Mouse (Mus musculus): ENCODE data around the gene Dtx1. TPM values are rescaled to one million over a fixed set of nuclear protein-coding genes. Genes with fewer than 3 reads are reported as not detected.

The Dtx1 gene
- polyA plus RNA-seq, 1 experiment from 2014 or later: 0.30 TPM

DNA sequence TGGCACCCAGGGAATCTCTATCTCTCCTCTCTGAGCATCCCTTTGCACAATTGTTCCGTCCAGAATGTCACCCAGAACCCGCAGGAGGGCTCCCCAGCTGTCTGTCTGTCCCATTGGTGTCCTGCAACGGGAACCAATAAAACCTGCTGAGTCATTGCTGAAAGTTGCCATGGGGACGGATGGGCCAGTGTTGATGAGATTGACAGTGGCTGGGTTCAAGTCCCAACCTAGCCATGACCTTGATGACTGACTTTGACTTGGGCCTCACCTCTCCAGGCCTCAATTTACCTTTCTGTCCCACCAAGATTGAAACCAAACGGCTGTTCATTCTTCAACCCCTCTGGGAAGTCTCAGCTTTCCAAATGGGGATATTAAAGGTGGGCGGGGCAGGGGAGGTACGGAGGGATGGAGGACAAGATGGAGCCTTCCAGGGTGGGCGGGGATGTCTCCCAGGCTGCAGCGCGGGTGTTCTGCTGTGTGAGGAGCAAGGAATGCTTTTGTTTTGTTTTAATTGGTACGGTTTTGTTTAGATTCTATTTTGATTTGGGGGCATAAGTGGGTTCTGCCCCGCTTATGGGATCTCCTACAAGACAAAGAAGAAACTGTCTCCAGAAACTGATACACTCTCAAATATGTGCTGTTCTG is 14.2 kb upstream of the Dtx1 start:
- ATAC-seq: no peak
- in situ Hi-C loops (cut with MboI; ENCODE audit: low pct_unique_long_range_greater_than_20kb): no loop called here
- no peak for DNase-seq (ENCODE audit: low read depth, low spot score)
- no peaks in the 10 kb centered on the region for H3K27me3 ChIP-seq
- CTCF ChIA-PET: no interaction called here
- TF ChIP-seq CTCF (IDR thresholded peaks at IDR 0.05): no peak
- POLR2A ChIA-PET: no interaction called here

DNA sequence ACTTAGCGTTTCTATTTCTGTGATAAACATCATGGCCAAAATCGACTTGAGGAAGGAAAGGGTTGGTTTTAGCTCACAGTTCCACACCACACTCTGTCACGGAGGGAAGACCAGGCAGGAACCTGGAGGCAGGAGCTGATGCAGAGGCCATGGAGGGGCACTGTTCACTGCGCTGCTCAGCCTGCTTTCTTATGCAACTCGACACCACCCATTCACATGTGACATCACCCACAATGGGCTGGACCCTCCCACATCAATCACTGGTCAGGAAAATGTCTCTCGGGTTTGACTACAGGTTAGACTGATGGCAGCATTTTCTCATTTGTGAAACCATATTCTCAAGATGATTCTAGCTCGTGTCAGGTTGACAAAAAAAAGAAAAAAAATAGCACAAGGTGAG is 9.3 kb upstream of the Dtx1 start:
- TF ChIP-seq CTCF (IDR thresholded peaks at IDR 0.05): no peak
- CTCF ChIA-PET: no interaction called here
- ATAC-seq (no peak), DNase-seq (ENCODE audit: low read depth, low spot score) (no peak)
- in situ Hi-C loops (cut with MboI; ENCODE audit: low pct_unique_long_range_greater_than_20kb): no loop called here
- POLR2A ChIA-PET: no interaction called here
- H3K27me3 ChIP-seq: no peaks in the 10 kb centered on the region

DNA sequence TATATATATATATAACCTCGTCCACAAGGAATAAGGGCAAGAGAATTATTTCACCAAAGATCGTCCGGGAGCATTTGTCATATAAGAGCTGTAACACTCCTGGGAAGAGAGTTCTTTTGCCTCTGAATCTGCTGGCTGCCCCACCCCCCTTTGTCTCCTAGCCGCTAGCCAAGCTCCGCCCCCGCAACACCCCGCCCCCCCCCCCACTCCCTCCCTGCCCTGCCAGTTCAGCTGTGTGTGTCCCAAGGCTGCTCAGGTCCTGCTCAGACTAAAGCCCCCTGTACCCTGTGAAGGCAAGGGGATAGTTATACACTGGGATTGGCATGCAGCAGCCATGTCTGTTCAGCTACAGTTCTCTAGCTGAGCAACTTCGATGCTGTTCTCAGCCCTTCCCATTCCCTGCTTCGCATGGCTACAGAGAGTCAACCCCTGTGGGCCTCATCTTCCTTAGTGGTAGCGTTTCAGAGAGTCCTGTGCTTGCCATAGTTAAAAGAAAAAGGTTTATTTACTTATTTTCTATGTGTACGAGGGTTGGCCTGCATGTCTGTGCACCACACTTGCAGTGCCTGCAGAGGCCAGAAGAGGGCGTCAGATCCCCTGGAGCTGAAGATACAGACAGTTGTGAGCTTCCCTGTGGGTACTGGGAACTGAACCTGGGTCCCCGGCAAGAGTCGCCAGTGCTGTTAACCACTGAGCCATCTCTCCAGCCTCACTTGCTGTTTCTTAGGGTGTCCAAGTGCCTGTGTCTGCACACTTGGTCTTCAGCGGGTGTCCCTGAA is 7.1 kb upstream of the Dtx1 start:
- ChIA-PET POLR2A (no interaction called here), CTCF (no interaction called here)
- DNase-seq (ENCODE audit: low read depth, low spot score): no peak
- ATAC-seq: no peak
- no peak for TF ChIP-seq CTCF (IDR thresholded peaks at IDR 0.05)
- in situ Hi-C loops (cut with MboI; ENCODE audit: low pct_unique_long_range_greater_than_20kb): no loop called here
- no peaks in the 10 kb centered on the region for H3K27me3 ChIP-seq

DNA sequence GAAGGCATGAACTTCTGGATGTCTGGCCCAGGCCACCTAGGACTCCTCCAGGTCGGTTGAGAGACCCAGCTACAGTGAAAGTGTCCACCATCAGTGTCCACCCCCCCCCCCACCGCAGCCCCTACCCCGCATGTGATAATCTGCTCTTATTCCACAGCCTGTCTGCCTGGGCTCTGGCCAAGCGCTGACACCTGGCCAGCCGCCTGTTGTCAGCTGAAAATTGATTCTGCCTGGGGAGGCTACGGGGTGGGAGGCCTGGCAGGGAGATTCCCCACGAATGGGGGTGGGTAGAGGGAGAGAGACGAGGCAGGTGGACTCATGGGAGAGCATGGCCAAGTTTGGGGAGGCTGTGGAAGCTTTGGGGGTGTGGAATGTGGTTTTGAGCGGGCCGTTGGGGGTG is 5.4 kb upstream of the Dtx1 start:
- POLR2A ChIA-PET: no interaction called here
- DNase-seq (ENCODE audit: low read depth, low spot score) (no peak), ATAC-seq (no peak)
- H3K27me3 ChIP-seq: no peaks in the 10 kb centered on the region
- CTCF ChIA-PET: interaction anchor here (1.0 kb wide), 1 partner anchor 21 kb away, joined by 3 read pairs; no protein-coding TSS in a partner anchor
- in situ Hi-C loops (cut with MboI; ENCODE audit: low pct_unique_long_range_greater_than_20kb): no loop called here
- TF ChIP-seq CTCF (IDR thresholded peaks at IDR 0.05): no peak

DNA sequence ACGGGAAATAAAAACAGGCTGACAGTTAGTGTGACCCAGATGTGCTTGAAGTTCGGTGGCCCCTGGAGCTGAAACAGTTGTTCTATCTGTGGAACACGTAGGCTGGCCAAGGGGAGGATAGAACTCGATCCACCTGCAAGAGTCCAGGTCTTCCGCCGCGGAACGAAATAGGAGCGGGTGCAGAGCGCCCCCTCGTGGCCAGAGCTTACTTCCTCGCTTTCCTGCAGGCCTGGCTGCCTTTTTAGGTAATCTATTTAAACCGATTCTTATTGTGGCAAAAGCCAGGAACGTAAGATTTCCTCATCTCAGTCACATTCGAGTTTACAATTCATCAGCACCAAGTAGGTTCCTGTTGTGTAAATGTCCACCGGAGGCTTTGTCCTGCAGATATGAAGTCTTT is 2.6 kb upstream of the Dtx1 start:
- DNase-seq (ENCODE audit: low read depth, low spot score): no peak
- CTCF ChIA-PET: interaction anchor here (0.9 to 1.5 kb wide), 6 partner anchors 9 to 96 kb away, joined by 3 to 6 read pairs (median 4); no protein-coding TSS in a partner anchor
- in situ Hi-C loops (cut with MboI; ENCODE audit: low pct_unique_long_range_greater_than_20kb): no loop called here
- peaks cover 22% of the 10 kb centered on the region for H3K27me3 ChIP-seq
- POLR2A ChIA-PET: no interaction called here
- no peak for TF ChIP-seq CTCF (IDR thresholded peaks at IDR 0.05)
- ATAC-seq: no peak

GRCm38 (mm10) chr5:120712721-120713120 is 994 bp upstream of the Dtx1 start:
- no peak for DNase-seq (ENCODE audit: low read depth, low spot score)
- no peak for ATAC-seq
- no peak for TF ChIP-seq CTCF (IDR thresholded peaks at IDR 0.05)
- POLR2A ChIA-PET: no interaction called here
- in situ Hi-C loops (cut with MboI; ENCODE audit: low pct_unique_long_range_greater_than_20kb): no loop called here
- H3K27me3 ChIP-seq: peaks cover 22% of the 10 kb centered on the region
- CTCF ChIA-PET: no interaction called here

GRCm38 (mm10) chr5:120711416-120711815 is 311 bp downstream of the Dtx1 start:
- CTCF ChIA-PET: no interaction called here
- no peak for TF ChIP-seq CTCF (IDR thresholded peaks at IDR 0.05)
- ATAC-seq: no peak
- in situ Hi-C loops (cut with MboI; ENCODE audit: low pct_unique_long_range_greater_than_20kb): no loop called here
- POLR2A ChIA-PET: no interaction called here
- no peak for DNase-seq (ENCODE audit: low read depth, low spot score)
- peaks cover 22% of the 10 kb centered on the region for H3K27me3 ChIP-seq

DNA sequence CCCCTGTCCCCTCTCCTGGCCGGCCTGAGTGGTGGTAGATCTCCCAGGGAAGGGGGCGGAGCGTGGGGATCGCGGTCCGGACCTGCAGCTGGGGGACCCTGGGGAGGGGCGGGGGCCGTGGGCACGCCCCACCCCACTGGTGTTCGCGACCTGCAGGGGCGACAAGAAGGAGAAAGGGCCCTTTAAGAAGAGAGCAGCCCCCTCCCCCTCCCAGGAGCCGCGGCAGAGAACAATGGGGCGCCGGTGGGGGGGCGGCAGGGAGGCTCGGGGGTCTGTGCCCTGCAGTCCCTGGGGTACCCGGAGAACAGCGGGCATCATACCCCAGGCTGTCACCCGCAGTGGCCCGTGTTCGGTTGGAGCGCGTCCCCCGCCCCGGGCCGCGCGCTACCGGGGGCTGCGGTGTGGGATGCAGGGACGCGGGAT is 890 bp downstream of the Dtx1 start:
- peaks cover 22% of the 10 kb centered on the region for H3K27me3 ChIP-seq
- in situ Hi-C loops (cut with MboI; ENCODE audit: low pct_unique_long_range_greater_than_20kb): no loop called here
- no peak for ATAC-seq
- no peak for DNase-seq (ENCODE audit: low read depth, low spot score)
- ChIA-PET CTCF (no interaction called here), POLR2A (no interaction called here)
- TF ChIP-seq CTCF (IDR thresholded peaks at IDR 0.05): no peak

- in situ Hi-C loops (cut with MboI; ENCODE audit: low pct_unique_long_range_greater_than_20kb): no loop called here
- H3K27me3 ChIP-seq: peaks cover 22% of the 10 kb centered on the region
- POLR2A ChIA-PET: no interaction called here
- no peak for ATAC-seq
- no peak for TF ChIP-seq CTCF (IDR thresholded peaks at IDR 0.05)
- DNase-seq (ENCODE audit: low read depth, low spot score): no peak
- CTCF ChIA-PET: no interaction called here
Observed at GRCm38 (mm10) chr5:120710161-120710825, 1.4 kb downstream of the Dtx1 start.

- in situ Hi-C loops (cut with MboI; ENCODE audit: low pct_unique_long_range_greater_than_20kb): no loop called here
- H3K27me3 ChIP-seq: peaks cover 22% of the 10 kb centered on the region
- no peak for TF ChIP-seq CTCF (IDR thresholded peaks at IDR 0.05)
- no peak for ATAC-seq
- ChIA-PET POLR2A (no interaction called here), CTCF (interaction anchor here (0.7 kb wide), 1 partner anchor 86 kb away, joined by 3 read pairs; no protein-coding TSS in a partner anchor)
- no peak for DNase-seq (ENCODE audit: low read depth, low spot score)
Observed at GRCm38 (mm10) chr5:120706976-120707375, 4.8 kb downstream of the Dtx1 start.

GRCm38 (mm10) chr5:120706541-120706940 is 5.2 kb downstream of the Dtx1 start:
- in situ Hi-C loops (cut with MboI; ENCODE audit: low pct_unique_long_range_greater_than_20kb): no loop called here
- CTCF ChIA-PET: no interaction called here
- ATAC-seq (no peak), DNase-seq (ENCODE audit: low read depth, low spot score) (no peak)
- TF ChIP-seq CTCF (IDR thresholded peaks at IDR 0.05): no peak
- peaks cover 20% of the 10 kb centered on the region for H3K27me3 ChIP-seq
- POLR2A ChIA-PET: no interaction called here
